Mouse (Mus musculus) G1E-ER4 (cell line): ENCODE measurements around the gene Alg12. TPM values are rescaled to one million over a fixed set of nuclear protein-coding genes. Genes with fewer than 3 reads are reported as not detected.

Source experiments
- GATA1 ChIP-seq: IDR thresholded peaks from one replicate; pipeline ENCODE4 v1.8.0; 2012; ENCODE audit warnings: low read length, inconsistent platforms
- polyA plus RNA-seq: library from polyadenylated mRNA; stranded (reverse); fragments of >175 nt; gene quantifications from 2 replicates; pipeline ENCODE4 v1.2.3, GENCODE M21; 2012

The Alg12 gene
- 0.90 and 4.4 TPM in 2 replicates for polyA plus RNA-seq

DNA sequence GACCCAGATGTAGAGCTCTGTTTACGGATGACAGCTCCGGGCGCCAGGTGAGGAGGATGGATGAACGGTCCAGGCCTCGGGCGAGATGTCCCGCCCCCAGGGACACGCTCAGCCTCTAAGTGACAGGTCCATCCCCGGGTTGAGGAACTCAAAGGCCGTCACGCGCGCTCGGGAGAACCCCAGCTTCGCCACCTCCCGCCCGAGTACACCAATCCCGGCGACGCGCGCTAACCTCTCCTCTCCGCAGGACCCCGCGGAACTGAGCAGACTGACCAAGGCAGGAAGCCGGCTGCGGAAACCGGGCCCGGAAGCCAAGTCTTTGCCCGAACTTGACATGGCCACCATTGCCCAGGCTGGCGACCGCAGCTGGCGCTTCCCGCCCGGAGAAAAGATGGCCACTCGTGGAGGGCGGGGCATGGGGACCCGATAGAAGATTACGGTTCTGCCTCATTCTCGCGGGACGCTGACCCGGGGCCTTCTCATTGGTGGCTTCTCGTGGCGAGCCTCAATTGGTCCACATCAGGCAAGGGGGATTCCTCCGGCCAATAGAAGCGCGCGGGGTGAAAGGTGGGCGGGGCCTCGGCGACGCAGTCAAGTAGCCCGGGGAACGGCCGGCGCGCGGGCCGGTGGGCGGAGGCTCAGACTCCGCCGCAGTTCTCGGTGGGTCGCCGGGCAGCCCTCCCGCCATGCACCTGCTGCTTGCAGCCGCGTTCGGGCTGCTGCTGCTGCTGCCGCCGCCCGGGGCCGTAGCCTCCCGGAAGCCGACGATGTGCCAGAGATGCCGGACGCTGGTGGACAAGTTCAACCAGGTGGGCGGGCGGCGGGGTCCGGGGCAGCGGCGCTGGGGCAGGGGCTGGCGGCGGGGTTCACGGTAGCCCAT is at the start of gene Alg12, which contains the start of gene Creld2:
Gene Alg12, minus strand, starts transcription at position 293 of the 880 bp plus-strand sequence.
Gene Creld2, plus strand, starts transcription at position 621 of the 880 bp plus-strand sequence.
- TF ChIP-seq GATA1: no peak

- no peak for TF ChIP-seq GATA1
Measured at GRCm38 (mm10) chr15:88868024-88868742, 49.1 kb upstream of the Alg12 start.

GRCm38 (mm10) chr15:88867368-88868023 is 48.4 kb upstream of the Alg12 start:
- TF ChIP-seq GATA1: no peak

DNA sequence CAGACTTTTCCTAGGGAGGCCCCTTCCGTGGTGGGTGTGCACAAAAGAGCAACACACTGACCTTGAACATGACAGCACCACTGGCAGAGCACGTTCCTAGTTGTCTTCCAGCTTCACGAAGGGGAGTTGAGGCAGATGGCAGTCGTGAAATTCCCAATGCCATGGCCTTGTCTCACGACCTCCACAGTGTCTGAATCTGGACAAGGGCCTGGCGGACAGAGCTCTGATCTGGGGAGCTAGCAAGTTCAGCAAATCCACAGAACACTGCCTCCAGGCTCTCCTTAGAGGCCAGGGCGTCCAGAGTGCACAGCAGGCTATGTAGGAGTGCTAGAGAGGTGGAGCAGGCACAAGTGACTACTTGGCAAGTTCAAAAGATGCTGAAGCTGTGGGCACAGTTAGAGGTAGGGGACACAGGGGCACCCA is 47.8 kb upstream of the Alg12 start:
- TF ChIP-seq GATA1: no peak

GRCm38 (mm10) chr15:88865888-88866695 is 47.0 kb upstream of the Alg12 start:
- no peak for TF ChIP-seq GATA1

- no peak for TF ChIP-seq GATA1
Measured at GRCm38 (mm10) chr15:88865061-88865460, 45.9 kb upstream of the Alg12 start.

GRCm38 (mm10) chr15:88864270-88865030 is 45.3 kb upstream of the Alg12 start:
- no peak for TF ChIP-seq GATA1

- no peak for TF ChIP-seq GATA1
Measured at GRCm38 (mm10) chr15:88863695-88864231, 44.6 kb upstream of the Alg12 start.

DNA sequence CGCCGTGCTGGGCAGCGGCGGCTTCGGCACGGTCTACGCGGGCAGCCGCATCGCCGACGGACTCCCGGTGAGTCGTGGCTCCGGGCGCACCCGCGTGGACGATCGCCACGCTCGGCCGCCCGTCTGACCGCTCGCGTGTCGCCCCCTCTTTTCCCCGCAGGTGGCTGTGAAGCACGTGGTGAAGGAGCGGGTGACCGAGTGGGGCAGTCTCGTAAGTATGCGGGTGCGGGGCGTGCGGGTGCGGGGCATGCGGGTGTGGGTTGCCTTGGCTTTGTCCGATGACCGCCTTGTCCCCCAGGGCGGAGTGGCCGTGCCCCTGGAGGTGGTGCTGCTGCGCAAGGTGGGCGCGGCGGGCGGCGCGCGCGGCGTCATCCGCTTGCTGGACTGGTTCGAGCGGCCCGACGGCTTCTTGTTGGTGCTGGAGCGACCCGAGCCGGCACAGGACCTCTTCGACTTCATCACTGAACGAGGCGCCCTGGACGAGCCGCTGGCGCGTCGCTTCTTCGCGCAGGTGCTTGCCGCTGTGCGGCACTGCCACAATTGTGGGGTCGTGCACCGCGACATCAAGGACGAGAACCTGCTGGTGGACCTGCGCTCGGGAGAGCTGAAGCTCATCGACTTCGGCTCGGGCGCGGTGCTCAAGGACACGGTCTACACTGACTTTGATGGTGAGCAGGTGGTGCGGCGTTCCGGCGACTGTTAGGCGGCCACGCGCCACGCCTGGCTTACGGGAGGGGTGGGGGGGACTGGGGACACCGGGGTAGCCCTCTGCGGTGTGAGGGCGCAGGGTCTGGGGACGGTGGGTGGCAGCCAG is 44.0 kb upstream of the Alg12 start:
- TF ChIP-seq GATA1: no peak

- no peak for TF ChIP-seq GATA1
Measured at GRCm38 (mm10) chr15:88861772-88862622, 42.9 kb upstream of the Alg12 start, which contains the start of gene Pim3. Gene Pim3 (plus strand): TSS chr15:88862186.

DNA sequence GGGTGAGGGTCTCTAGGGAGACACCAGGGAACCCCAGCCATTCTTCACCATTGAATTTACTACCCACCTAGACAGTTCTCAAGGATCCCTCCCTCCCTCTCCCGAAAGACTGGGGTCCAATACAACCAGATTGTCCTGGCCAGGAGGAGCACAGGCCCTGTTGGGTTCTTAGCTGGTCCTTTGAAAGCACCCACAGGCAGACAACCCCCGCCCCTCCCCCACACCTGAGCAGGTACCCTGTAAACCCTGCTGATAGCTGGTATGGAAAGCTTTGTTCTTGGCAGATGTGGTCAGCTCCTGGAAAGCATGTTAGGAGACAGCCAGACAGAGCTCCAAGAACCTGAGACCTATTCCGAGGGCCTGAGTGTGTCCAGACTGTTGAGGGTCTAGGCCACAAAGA is 41.7 kb upstream of the Alg12 start:
- TF ChIP-seq GATA1: no peak
